Mouse (Mus musculus): ENCODE results near the gene Spata2.

Spata2 gene

GRCm38 (mm10) chr2:167510485-167510884, 17.8 kb upstream of the Spata2 start:
- DNase-seq (ENCODE audit: low spot score in 2 of 2), result no peak

- DNase-seq (ENCODE audit: low spot score in 2 of 2), result no peak
These were observed 15.9 kb upstream of the Spata2 start for GRCm38 (mm10) chr2:167508569-167508968.

DNA sequence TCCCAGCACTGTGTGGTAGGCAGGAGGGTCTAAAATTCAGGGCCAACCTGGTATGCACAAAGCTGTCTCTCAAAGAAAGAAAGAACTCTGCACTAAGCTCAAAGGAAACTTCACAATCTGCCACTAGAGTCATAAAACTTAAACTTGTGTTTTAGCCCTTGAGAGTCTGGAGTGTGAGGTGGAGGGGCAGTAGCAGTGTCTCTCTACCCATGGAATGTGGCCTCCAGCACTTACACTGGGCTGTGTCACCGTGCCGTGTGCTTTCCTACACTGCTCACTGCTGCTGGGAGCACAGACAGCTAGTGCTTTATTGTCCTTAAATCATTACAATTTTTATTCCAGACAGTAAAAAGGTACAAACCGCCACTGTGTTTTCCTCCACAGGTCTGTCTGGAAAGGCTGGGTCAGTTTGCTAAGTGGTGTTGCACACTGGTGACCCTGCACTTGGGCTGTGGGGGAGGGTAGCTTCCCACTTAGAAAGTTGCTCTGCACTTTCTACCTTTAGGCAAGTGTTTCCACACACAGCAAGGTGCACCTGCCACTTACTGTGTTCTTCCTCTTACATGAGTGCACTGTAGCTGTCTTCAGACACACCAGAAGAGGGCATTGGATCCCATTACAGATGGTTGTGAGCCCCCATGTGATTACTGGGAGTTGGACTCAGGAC, 15.2 kb upstream of the Spata2 start:
- DNase-seq (ENCODE audit: low spot score in 2 of 2), result no peak

- no peak for DNase-seq (ENCODE audit: low spot score in 2 of 2)
These were observed 14.0 kb upstream of the Spata2 start for GRCm38 (mm10) chr2:167506546-167507260.

DNA sequence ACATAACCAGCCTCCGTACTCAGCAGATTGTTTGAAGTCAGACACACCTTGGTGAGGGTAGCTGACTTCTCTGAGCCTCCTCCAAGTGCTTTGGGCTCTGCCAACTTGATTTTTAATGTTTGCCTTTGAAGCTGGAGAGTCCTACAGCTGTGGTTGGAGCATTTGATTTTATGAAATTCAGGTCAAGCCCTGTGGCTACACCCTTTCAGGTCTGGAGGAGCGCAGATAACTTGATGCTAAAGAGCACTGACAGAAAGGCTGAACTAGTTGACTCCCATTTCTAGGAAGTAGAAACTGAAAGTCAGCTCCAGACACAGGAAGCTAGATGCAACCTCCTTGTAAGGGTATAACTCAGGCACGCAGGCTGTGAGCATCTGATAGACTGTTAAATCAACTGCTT, 12.4 kb upstream of the Spata2 start:
- no peak for DNase-seq (ENCODE audit: low spot score in 2 of 2)

DNA sequence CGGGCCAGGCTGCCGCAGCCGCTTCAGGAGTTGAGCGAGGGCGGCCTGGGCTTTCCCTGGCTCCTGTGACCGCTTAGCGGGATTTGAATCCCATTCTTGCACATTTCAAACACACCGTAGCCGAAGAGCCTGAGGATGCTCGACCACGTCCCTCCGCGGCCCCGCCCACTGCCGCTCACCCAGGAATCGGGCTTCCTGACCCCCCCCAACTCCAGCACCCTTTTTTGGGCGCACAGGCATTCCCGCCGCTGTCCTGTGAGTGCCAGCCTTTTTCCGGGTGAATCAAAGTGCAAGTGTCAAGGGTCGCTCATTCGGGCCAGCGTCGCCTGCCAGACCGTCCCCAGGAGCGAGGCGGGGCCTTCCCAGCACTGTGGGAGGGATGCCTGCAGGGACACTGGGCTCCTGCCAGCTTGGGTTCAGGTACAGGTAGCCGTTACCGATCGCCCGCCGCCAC, 11.2 kb upstream of the Spata2 start:
- DNase-seq (ENCODE audit: low spot score in 2 of 2), result peak in 1 of 2 experiments; percentile 63

GRCm38 (mm10) chr2:167503253-167503895, 10.7 kb upstream of the Spata2 start:
- DNase-seq (ENCODE audit: low spot score in 2 of 2), result peak; percentile 76 to 85

DNA sequence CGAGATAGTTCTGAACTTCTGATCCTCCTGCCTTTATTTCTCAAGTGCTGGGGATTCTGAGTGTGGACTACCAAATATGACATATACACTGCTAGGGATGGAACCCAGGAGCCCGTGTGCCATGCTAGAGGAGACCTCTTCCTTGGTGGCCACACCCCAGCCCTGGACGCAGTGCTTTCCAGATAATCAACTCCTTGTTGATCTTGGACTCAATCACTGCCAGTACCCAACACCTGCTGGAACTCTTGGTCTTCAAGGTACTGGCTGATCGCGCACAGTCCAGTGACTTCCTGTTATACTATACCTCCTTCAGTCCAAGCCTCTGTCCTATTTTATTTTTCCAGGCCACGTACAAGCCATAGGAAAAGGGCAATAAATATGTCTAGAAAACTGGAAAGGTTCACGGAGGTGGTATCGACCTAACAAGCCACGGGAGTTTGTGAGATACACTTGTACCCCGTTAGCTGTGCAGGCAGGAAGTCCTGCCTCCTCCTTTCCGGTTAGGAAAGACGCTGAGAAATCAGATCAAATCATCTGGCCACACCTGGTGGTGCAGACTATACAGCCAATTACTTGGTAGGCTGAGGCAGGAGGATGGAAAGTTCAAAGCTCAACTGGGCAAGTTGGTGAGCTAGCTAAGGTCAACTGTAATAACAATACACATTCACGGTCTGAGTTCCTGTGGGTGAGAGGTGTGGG, 10.0 kb upstream of the Spata2 start:
- DNase-seq (ENCODE audit: low spot score in 2 of 2), result no peak

GRCm38 (mm10) chr2:167497272-167497671, 4.6 kb upstream of the Spata2 start:
- DNase-seq (ENCODE audit: low spot score in 2 of 2), result no peak

- no peak for DNase-seq (ENCODE audit: low spot score in 2 of 2)
These were observed 3.8 kb upstream of the Spata2 start for GRCm38 (mm10) chr2:167496437-167496836.

GRCm38 (mm10) chr2:167491757-167492708, 654 bp downstream of the Spata2 start, which contains the start of gene Rnf114:
Gene Rnf114 (plus strand): TSS chr2:167492645.
- DNase-seq (ENCODE audit: low spot score in 2 of 2), result no peak

- DNase-seq (ENCODE audit: low spot score in 2 of 2), result no peak
These were observed 1.7 kb downstream of the Spata2 start for GRCm38 (mm10) chr2:167490813-167491525.

DNA sequence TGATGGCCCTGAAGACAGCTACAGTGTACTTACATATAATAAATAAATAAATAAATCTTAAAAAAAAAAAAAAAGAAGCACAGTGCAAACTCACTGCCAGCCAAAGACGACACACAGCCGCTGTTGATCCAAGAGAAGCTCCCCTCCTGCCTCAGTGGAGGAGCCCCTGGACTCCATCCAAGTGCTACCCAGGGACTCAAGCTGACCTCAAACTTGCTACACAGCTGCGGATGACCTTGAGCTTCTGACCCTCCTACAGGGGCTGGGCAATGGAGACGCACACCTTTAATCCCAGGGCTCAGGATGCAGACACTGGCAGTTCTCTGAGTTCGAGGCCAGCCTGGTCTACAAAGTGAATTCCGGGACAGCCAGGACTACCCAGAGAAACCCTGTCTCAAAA, 4.7 kb downstream of the Spata2 start:
- DNase-seq (ENCODE audit: low spot score in 2 of 2), result no peak

- no peak for DNase-seq (ENCODE audit: low spot score in 2 of 2)
These were observed 5.1 kb downstream of the Spata2 start for GRCm38 (mm10) chr2:167487551-167487950.

DNA sequence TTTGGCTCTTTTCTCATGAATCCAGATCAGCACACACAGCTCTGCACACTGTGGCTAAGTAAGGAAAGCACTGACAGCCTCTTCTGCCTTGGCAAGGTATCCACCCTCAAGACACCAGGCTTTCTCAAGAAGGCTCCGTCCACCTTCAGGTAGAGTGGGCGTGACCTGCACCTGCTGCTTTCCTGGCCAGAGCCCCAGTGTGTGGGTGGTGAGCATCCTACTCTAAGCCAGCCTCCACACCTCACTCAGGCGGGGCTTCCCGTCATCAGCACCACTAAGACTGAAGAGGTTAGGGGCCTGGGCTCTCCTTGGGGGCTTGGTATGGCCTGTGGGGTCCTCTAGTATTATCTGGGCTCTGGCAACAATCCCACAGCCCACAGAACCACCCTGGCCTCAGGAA, 6.1 kb downstream of the Spata2 start:
- no peak for DNase-seq (ENCODE audit: low spot score in 2 of 2)

DNA sequence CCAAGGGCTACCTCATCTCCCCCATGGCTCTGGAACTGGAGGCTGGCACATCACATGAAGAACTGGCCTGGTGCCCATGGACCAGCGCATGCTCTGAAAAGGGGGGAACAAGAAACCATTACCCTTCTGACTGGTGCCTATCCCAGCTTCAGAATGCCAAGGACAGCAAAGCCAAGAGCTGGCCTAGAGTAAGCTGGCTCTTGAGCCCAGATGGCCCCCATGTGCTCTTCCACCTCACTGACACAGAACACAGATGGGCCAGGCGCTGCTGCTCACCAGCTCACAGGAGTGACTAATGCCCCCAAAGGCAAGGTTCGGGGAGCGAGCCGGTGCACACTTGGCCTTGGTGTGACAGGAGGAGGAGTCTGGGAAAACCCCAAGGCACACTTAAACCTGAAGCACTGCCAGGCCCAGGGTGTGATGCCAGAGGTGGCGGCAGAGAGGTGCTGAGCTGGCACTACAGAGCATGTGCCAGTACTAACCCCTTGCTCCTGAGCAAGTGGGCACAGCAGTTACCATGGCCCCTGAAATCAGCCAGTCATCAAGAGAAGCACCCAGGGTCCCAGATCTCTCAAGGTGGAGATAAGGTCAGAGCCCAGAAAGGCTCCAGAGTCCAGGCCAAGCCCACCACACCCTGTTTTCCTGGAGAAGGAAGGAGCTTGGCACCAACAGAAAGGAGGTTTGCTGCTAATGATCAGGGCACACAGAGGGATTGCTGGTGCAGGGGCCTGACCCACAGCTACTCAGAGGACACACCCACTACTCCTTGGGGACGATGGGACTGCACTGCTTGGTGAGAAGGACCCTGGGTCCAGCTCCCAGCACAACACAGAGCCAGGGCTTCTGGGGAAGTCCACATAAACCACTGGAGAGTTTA, 6.9 kb downstream of the Spata2 start:
- DNase-seq (ENCODE audit: low spot score in 2 of 2), result no peak

GRCm38 (mm10) chr2:167484932-167485331, 7.8 kb downstream of the Spata2 start:
- no peak for DNase-seq (ENCODE audit: low spot score in 2 of 2)

- no peak for DNase-seq (ENCODE audit: low spot score in 2 of 2)
These were observed 8.8 kb downstream of the Spata2 start for GRCm38 (mm10) chr2:167483827-167484410.

Data from urinary bladder, adult 18-20 months (tissue).